Mouse (Mus musculus) stomach, adult 2 months (tissue): Measurements from ENCODE around the gene Atf7. TPM values are rescaled to one million over a fixed set of nuclear protein-coding genes. Genes with fewer than 3 reads are reported as not detected.

Experiments
- polyA plus RNA-seq: library from polyadenylated mRNA; depleted of rRNA; stranded (reverse); fragments of >200 nt; gene quantifications from 2 replicates; pipeline ENCODE4 v1.2.3, GENCODE M21; 2012; rRNA removed

Atf7 gene
- 15.2 and 41.1 TPM in 2 replicates for polyA plus RNA-seq

GRCm38 (mm10) chr15:102624970-102625686, at the start of gene Atf7, which contains the start of gene Gm28047:
Atf7 (minus strand) TSS chr15:102625464.
Gm28047 (minus strand) TSS chr15:102625067.

GRCm38 (mm10) chr15:102672215-102673071, 47.2 kb upstream of the Atf7 start, which contains the start of gene Atp5g2:
Atp5g2 (minus strand) TSS chr15:102672352.

GRCm38 (mm10) chr15:102524892-102525485, 100.3 kb downstream of the Atf7 start, which contains the start of gene Npff:
Npff (minus strand) TSS chr15:102524942.

GRCm38 (mm10) chr15:102517976-102518858, 107.0 kb downstream of the Atf7 start, which contains the start of gene Tarbp2:
Tarbp2 (plus strand) TSS chr15:102518192.

GRCm38 (mm10) chr15:102516728-102517404, 108.4 kb downstream of the Atf7 start, which contains the start of gene Map3k12:
Map3k12 (minus strand) TSS chr15:102517064.

GRCm38 (mm10) chr15:102503447-102503846, 121.8 kb downstream of the Atf7 start, which contains the start of gene Gm10337:
Gm10337 (plus strand) TSS chr15:102503722.

Other genes with a start within 250 kb of the Atf7 start
- gene Sp1, start 219.3 kb downstream of the Atf7 start, polyA plus RNA-seq, result 2.7 and 7.2 TPM in 2 replicates
- gene Amhr2, start 180.1 kb downstream of the Atf7 start, polyA plus RNA-seq, result 2.6 and 6.6 TPM in 2 replicates
- gene Prr13, start 166.4 kb downstream of the Atf7 start, polyA plus RNA-seq, result 485 and 586 TPM in 2 replicates
- 195 and 199 TPM in 2 replicates for gene Pcbp2, start 154.9 kb downstream of the Atf7 start, polyA plus RNA-seq
- gene Gm10337, start 121.7 kb downstream of the Atf7 start, polyA plus RNA-seq, result not detected in 2 replicates
- gene Map3k12, start 108.4 kb downstream of the Atf7 start, polyA plus RNA-seq, result 1.8 and 2.4 TPM in 2 replicates
- 52.2 and 62.0 TPM in 2 replicates for gene Tarbp2, start 107.3 kb downstream of the Atf7 start, polyA plus RNA-seq
- gene Npff, start 100.5 kb downstream of the Atf7 start, polyA plus RNA-seq, result 2.6 and 5.3 TPM in 2 replicates
- gene Gm28047, start 397 bp downstream of the Atf7 start, polyA plus RNA-seq, result not detected in 2 replicates
- gene Atp5g2, start 46.9 kb upstream of the Atf7 start, polyA plus RNA-seq, result 463 and 574 TPM in 2 replicates
- 13.2 and 17.4 TPM in 2 replicates for gene Calcoco1, start 96.7 kb upstream of the Atf7 start, polyA plus RNA-seq